Mouse (Mus musculus): ENCODE measurements at regions not wholly inside any gene's neighbourhood (a gene's known extent, or its start where the extent isn't known, plus 50 kb on each side); places are given as distances from the start of the nearest gene placed in this dataset.
A peak's percentile ranks its signal among the peaks of the same experiment; 100 is the strongest.

- Histone ChIP-seq H3K27me3 (ENCODE audit: control insufficient read depth, insufficient read depth, low read length) (no peaks in the 10 kb centered on the region), H3K36me3 (ENCODE audit: control insufficient read depth, insufficient read depth, low read length) (no peaks in the 10 kb centered on the region), H3K4me3 (ENCODE audit: low read depth, low read length) (no peak overlapping the region), H3K9ac (ENCODE audit: low read length) (no peak overlapping the region), H3K4me1 (ENCODE audit: control insufficient read depth, insufficient read depth, low read length) (peaks cover 13% of the 10 kb centered on the region), H3K4me2 (ENCODE audit: low read depth, severe bottlenecking) (no peak overlapping the region), H3K27ac (replicated peaks; ENCODE audit: low read depth, low read length) (no peak overlapping the region), H3K9me3 (ENCODE audit: control insufficient read depth, low read length) (no peaks in the 10 kb centered on the region)
- DNase-seq (ENCODE audit: low spot score) = no peak
- WGBS = 74% methylated on average over 6 of the region's 6 CpGs
- no peak for ATAC-seq (ENCODE audit: insufficient number of reproducible peaks, low FRiP score, low TSS enrichment, low read depth)
Measured at GRCm38 (mm10) chr14:25392412-25392811, 66.6 kb upstream of the Zmiz1 start.

GRCm38 (mm10) chr14:25392940-25393339, 66.0 kb upstream of the Zmiz1 start:
- H3K27ac ChIP-seq (replicated peaks; ENCODE audit: low read depth, low read length) = no peak overlapping the region
- no peak overlapping the region for H3K9ac ChIP-seq (ENCODE audit: low read length)
- no peaks in the 10 kb centered on the region for H3K27me3 ChIP-seq (ENCODE audit: control insufficient read depth, insufficient read depth, low read length)
- no peak overlapping the region for H3K4me3 ChIP-seq (ENCODE audit: low read depth, low read length)
- H3K36me3 ChIP-seq (ENCODE audit: control insufficient read depth, insufficient read depth, low read length) = no peaks in the 10 kb centered on the region
- no peak for DNase-seq (ENCODE audit: low spot score)
- no peaks in the 10 kb centered on the region for H3K9me3 ChIP-seq (ENCODE audit: control insufficient read depth, low read length)
- WGBS = 85% methylated on average over 6 of the region's 6 CpGs
- peaks cover 18% of the 10 kb centered on the region for H3K4me1 ChIP-seq (ENCODE audit: control insufficient read depth, insufficient read depth, low read length)
- no peak for ATAC-seq (ENCODE audit: insufficient number of reproducible peaks, low FRiP score, low TSS enrichment, low read depth)
- H3K4me2 ChIP-seq (ENCODE audit: low read depth, severe bottlenecking) = no peak overlapping the region

GRCm38 (mm10) chr14:25394931-25395330, 64.1 kb upstream of the Zmiz1 start:
- WGBS = 79% methylated on average over 6 of the region's 6 CpGs

GRCm38 (mm10) chr14:25396990-25397531, 61.9 kb upstream of the Zmiz1 start:
- Histone ChIP-seq H3K27ac (replicated peaks; ENCODE audit: low read depth, low read length) (0 out of 2 replicates have a peak overlapping the region, but pooled peaks have one; percentile 9), H3K4me3 (ENCODE audit: low read depth, low read length) (no peak overlapping the region), H3K4me2 (ENCODE audit: low read depth, severe bottlenecking) (peak overlapping the region; percentile 12; the same call in 1 of the 2 replicates), H3K4me1 (ENCODE audit: control insufficient read depth, insufficient read depth, low read length) (peaks cover 20% of the 10 kb centered on the region), H3K9ac (ENCODE audit: low read length) (peak overlapping the region; percentile 14; the same call in 1 of the 2 replicates), H3K27me3 (ENCODE audit: control insufficient read depth, insufficient read depth, low read length) (no peaks in the 10 kb centered on the region), H3K9me3 (ENCODE audit: control insufficient read depth, low read length) (no peaks in the 10 kb centered on the region), H3K36me3 (ENCODE audit: control insufficient read depth, insufficient read depth, low read length) (no peaks in the 10 kb centered on the region)
- 1% methylated on average over 9 of the region's 9 CpGs for WGBS
- DNase-seq (ENCODE audit: low spot score) (peak; percentile 75), ATAC-seq (ENCODE audit: insufficient number of reproducible peaks, low FRiP score, low TSS enrichment, low read depth) (peak; percentile 84)

More at GRCm38 (mm10) chr14:25394931-25395330, 64.1 kb upstream of the Zmiz1 start:
- Histone ChIP-seq H3K27ac (replicated peaks; ENCODE audit: low read depth, low read length) (no peak overlapping the region), H3K4me3 (ENCODE audit: low read depth, low read length) (no peak overlapping the region), H3K4me1 (ENCODE audit: control insufficient read depth, insufficient read depth, low read length) (peaks cover 22% of the 10 kb centered on the region), H3K9me3 (ENCODE audit: control insufficient read depth, low read length) (no peaks in the 10 kb centered on the region), H3K4me2 (ENCODE audit: low read depth, severe bottlenecking) (no peak overlapping the region), H3K9ac (ENCODE audit: low read length) (no peak overlapping the region), H3K27me3 (ENCODE audit: control insufficient read depth, insufficient read depth, low read length) (no peaks in the 10 kb centered on the region), H3K36me3 (ENCODE audit: control insufficient read depth, insufficient read depth, low read length) (no peaks in the 10 kb centered on the region)
- ATAC-seq (ENCODE audit: insufficient number of reproducible peaks, low FRiP score, low TSS enrichment, low read depth) = no peak
- no peak for DNase-seq (ENCODE audit: low spot score)

- 28% methylated on average over 5 of the region's 5 CpGs for WGBS
Measured at GRCm38 (mm10) chr14:25397751-25398150, 61.2 kb upstream of the Zmiz1 start.

GRCm38 (mm10) chr14:25398745-25399144, 60.2 kb upstream of the Zmiz1 start:
- Histone ChIP-seq H3K4me1 (ENCODE audit: control insufficient read depth, insufficient read depth, low read length) (peaks cover 20% of the 10 kb centered on the region), H3K4me2 (ENCODE audit: low read depth, severe bottlenecking) (no peak overlapping the region), H3K9me3 (ENCODE audit: control insufficient read depth, low read length) (no peaks in the 10 kb centered on the region), H3K9ac (ENCODE audit: low read length) (no peak overlapping the region), H3K27ac (replicated peaks; ENCODE audit: low read depth, low read length) (no peak overlapping the region), H3K4me3 (ENCODE audit: low read depth, low read length) (no peak overlapping the region), H3K36me3 (ENCODE audit: control insufficient read depth, insufficient read depth, low read length) (no peaks in the 10 kb centered on the region), H3K27me3 (ENCODE audit: control insufficient read depth, insufficient read depth, low read length) (no peaks in the 10 kb centered on the region)
- no peak for DNase-seq (ENCODE audit: low spot score)
- WGBS = 90% methylated on average over 5 of the region's 5 CpGs
- ATAC-seq (ENCODE audit: insufficient number of reproducible peaks, low FRiP score, low TSS enrichment, low read depth) = no peak

More at GRCm38 (mm10) chr14:25397751-25398150, 61.2 kb upstream of the Zmiz1 start:
- no peaks in the 10 kb centered on the region for H3K27me3 ChIP-seq (ENCODE audit: control insufficient read depth, insufficient read depth, low read length)
- no peaks in the 10 kb centered on the region for H3K36me3 ChIP-seq (ENCODE audit: control insufficient read depth, insufficient read depth, low read length)
- H3K4me3 ChIP-seq (ENCODE audit: low read depth, low read length) = no peak overlapping the region
- peaks cover 20% of the 10 kb centered on the region for H3K4me1 ChIP-seq (ENCODE audit: control insufficient read depth, insufficient read depth, low read length)
- peak overlapping the region; percentile 1 for H3K9ac ChIP-seq (ENCODE audit: low read length)
- H3K9me3 ChIP-seq (ENCODE audit: control insufficient read depth, low read length) = no peaks in the 10 kb centered on the region
- ATAC-seq (ENCODE audit: insufficient number of reproducible peaks, low FRiP score, low TSS enrichment, low read depth) (no peak), DNase-seq (ENCODE audit: low spot score) (peak; percentile 58)
- H3K27ac ChIP-seq (replicated peaks; ENCODE audit: low read depth, low read length) = 0 out of 2 replicates have a peak overlapping the region, but pooled peaks have one; percentile 9
- H3K4me2 ChIP-seq (ENCODE audit: low read depth, severe bottlenecking) = no peak overlapping the region

- Histone ChIP-seq H3K36me3 (ENCODE audit: control insufficient read depth, insufficient read depth, low read length) (no peaks in the 10 kb centered on the region), H3K27ac (replicated peaks; ENCODE audit: low read depth, low read length) (no peak overlapping the region), H3K9ac (ENCODE audit: low read length) (no peak overlapping the region), H3K4me1 (ENCODE audit: control insufficient read depth, insufficient read depth, low read length) (peaks cover 20% of the 10 kb centered on the region), H3K9me3 (ENCODE audit: control insufficient read depth, low read length) (no peaks in the 10 kb centered on the region), H3K4me2 (ENCODE audit: low read depth, severe bottlenecking) (no peak overlapping the region), H3K27me3 (ENCODE audit: control insufficient read depth, insufficient read depth, low read length) (no peaks in the 10 kb centered on the region), H3K4me3 (ENCODE audit: low read depth, low read length) (no peak overlapping the region)
- WGBS = 78% methylated on average over 3 of the region's 3 CpGs
- ATAC-seq (ENCODE audit: insufficient number of reproducible peaks, low FRiP score, low TSS enrichment, low read depth) = no peak
- no peak for DNase-seq (ENCODE audit: low spot score)
Measured at GRCm38 (mm10) chr14:25399286-25399685, 59.7 kb upstream of the Zmiz1 start.

GRCm38 (mm10) chr14:25401104-25401963, 57.7 kb upstream of the Zmiz1 start:
- no peak overlapping the region for H3K27ac ChIP-seq (replicated peaks; ENCODE audit: low read depth, low read length)
- WGBS = 87% methylated on average over 19 of the region's 19 CpGs

More at GRCm38 (mm10) chr14:25401104-25401963, 57.7 kb upstream of the Zmiz1 start:
- H3K4me2 ChIP-seq (ENCODE audit: low read depth, severe bottlenecking) = no peak overlapping the region
- H3K4me3 ChIP-seq (ENCODE audit: low read depth, low read length) = no peak overlapping the region
- no peaks in the 10 kb centered on the region for H3K27me3 ChIP-seq (ENCODE audit: control insufficient read depth, insufficient read depth, low read length)
- H3K36me3 ChIP-seq (ENCODE audit: control insufficient read depth, insufficient read depth, low read length) = no peaks in the 10 kb centered on the region
- H3K9me3 ChIP-seq (ENCODE audit: control insufficient read depth, low read length) = no peaks in the 10 kb centered on the region
- H3K9ac ChIP-seq (ENCODE audit: low read length) = no peak overlapping the region
- no peak for DNase-seq (ENCODE audit: low spot score)
- no peak for ATAC-seq (ENCODE audit: insufficient number of reproducible peaks, low FRiP score, low TSS enrichment, low read depth)
- H3K4me1 ChIP-seq (ENCODE audit: control insufficient read depth, insufficient read depth, low read length) = peaks cover 20% of the 10 kb centered on the region
